Mouse (Mus musculus) small intestine, adult 2 months (tissue): ENCODE data around the gene Snrnp35. TPM values are rescaled to one million over a fixed set of nuclear protein-coding genes. Genes with fewer than 3 reads are reported as not detected.

Experiments
- H3K27ac ChIP-seq: fragments of 200-500 bp; 2 replicates; pipeline ENCODE4 v1.5.1; 2012; ENCODE audit warnings: low read depth, low read length, control low read depth, inconsistent platforms; ENCODE audit not compliant: insufficient read depth
- H3K27me3 ChIP-seq: fragments of 200-500 bp; 2 replicates; pipeline ENCODE4 v1.6.1; 2012; ENCODE audit warnings: mild to moderate bottlenecking, moderate library complexity, low read length, inconsistent platforms; ENCODE audit not compliant: control insufficient read depth, insufficient read depth
- H3K36me3 ChIP-seq: fragments of 200-500 bp; 2 replicates; pipeline ENCODE4 v1.6.1; 2012; ENCODE audit warnings: mild to moderate bottlenecking, low read length, control low read depth, inconsistent platforms; ENCODE audit not compliant: control insufficient read depth, insufficient read depth
- H3K4me1 ChIP-seq: fragments of 200-500 bp; 2 replicates; pipeline ENCODE4 v1.6.1; 2012; ENCODE audit warnings: low read length, inconsistent platforms, mixed read lengths; ENCODE audit not compliant: control insufficient read depth, insufficient read depth, insufficient read length
- H3K4me3 ChIP-seq: fragments of 200-500 bp; 2 replicates; pipeline ENCODE4 v1.5.1; 2012; ENCODE audit warnings: low read depth, mild to moderate bottlenecking, control low read depth, inconsistent platforms, low read length, moderate library complexity
- CTCF ChIP-seq: fragments of 200-500 bp; IDR thresholded peaks from 2 replicates; pipeline ENCODE4 v1.5.1; 2012; ENCODE audit warnings: low read depth, mild to moderate bottlenecking, control low read depth, inconsistent platforms, low read length, moderate library complexity, mixed read lengths; ENCODE audit not compliant: insufficient replicate concordance, insufficient read length; ENCODE audit errors: extremely low read depth
- POLR2A ChIP-seq: fragments of 200-500 bp; IDR thresholded peaks from 2 replicates; pipeline ENCODE4 v1.6.1; 2012; ENCODE audit warnings: low read depth, mild to moderate bottlenecking, control low read depth, inconsistent platforms, low read length, moderate library complexity
- WGBS: fragments of 180-500 bp; shearing (Covaris S2); methylation state at CpG from one replicate; pipeline ENCODE4 v1.1.7; 2018; 5-methylcytosine and 5-hydroxymethylcytosine counted together
- polyA plus RNA-seq: library from polyadenylated mRNA; depleted of rRNA; stranded (reverse); fragments of >200 nt; gene quantifications from 2 replicates; pipeline ENCODE4 v1.2.3, GENCODE M21; 2012

Gene Snrnp35
- polyA plus RNA-seq, 1 experiment = 1.8 TPM

DNA sequence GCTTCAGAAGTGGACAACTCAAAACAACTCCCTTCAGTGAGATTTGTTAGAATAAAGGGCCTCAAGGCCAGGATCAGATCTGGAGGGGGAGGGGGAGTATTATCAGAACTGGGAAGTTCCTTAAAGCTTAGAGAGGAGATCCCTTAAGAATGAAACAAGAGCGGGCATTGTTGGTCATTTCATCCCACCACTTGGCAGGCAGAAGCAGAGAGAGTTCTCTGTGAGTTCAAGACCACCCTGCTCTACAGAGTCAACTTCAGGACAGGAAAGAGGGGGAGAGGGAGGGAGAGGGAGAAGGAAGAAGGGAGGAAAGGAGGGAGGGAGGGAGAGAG lies 4.1 kb upstream of the Snrnp35 start:
- 72% methylated on average over 1 of the region's 1 CpGs for WGBS
- Histone ChIP-seq H3K4me3 (no peak overlapping the region), H3K27me3 (no peaks in the 10 kb centered on the region), H3K36me3 (no peaks in the 10 kb centered on the region), H3K27ac (peak overlapping the region; percentile 72), H3K4me1 (peaks cover 6% of the 10 kb centered on the region; the same call in 1 of the 2 replicates)
- TF ChIP-seq CTCF = no peak
- no peak for TF ChIP-seq POLR2A

DNA sequence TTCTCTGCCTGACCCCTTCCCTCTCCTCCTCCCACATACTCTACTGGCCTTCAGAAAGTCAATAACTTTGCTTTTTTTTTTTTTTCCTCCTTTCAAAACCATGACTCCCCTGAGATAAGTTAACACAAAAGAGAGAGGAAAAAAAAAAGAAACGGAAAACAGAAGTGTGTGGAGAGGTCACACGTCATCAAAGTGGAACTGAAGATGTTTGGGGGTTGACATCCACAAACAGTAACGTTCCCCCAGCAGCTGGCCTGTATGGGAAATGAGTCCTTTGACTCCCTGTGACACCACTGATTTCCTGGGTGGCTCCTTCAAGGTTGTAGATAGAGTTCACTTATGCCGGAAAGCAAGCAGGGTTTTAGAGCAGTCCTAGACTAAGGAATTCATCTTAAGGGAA lies 2.8 kb upstream of the Snrnp35 start:
- no peak overlapping the region for H3K4me3 ChIP-seq
- no peaks in the 10 kb centered on the region for H3K36me3 ChIP-seq
- H3K27ac ChIP-seq = no peak overlapping the region
- H3K4me1 ChIP-seq = peaks cover 5% of the 10 kb centered on the region
- no peaks in the 10 kb centered on the region for H3K27me3 ChIP-seq
- no peak for TF ChIP-seq CTCF
- TF ChIP-seq POLR2A = no peak
- WGBS = 83% methylated on average over 4 of the region's 4 CpGs

- TF ChIP-seq POLR2A (no peak), CTCF (no peak)
- Histone ChIP-seq H3K27me3 (no peaks in the 10 kb centered on the region), H3K4me1 (no peaks in the 10 kb centered on the region; the same call in 1 of the 2 replicates), H3K36me3 (no peaks in the 10 kb centered on the region), H3K27ac (no peak overlapping the region), H3K4me3 (no peak overlapping the region)
- 85% methylated on average over 4 of the region's 4 CpGs for WGBS
Measured at GRCm38 (mm10) chr5:124481714-124482113, 1.2 kb upstream of the Snrnp35 start.

DNA sequence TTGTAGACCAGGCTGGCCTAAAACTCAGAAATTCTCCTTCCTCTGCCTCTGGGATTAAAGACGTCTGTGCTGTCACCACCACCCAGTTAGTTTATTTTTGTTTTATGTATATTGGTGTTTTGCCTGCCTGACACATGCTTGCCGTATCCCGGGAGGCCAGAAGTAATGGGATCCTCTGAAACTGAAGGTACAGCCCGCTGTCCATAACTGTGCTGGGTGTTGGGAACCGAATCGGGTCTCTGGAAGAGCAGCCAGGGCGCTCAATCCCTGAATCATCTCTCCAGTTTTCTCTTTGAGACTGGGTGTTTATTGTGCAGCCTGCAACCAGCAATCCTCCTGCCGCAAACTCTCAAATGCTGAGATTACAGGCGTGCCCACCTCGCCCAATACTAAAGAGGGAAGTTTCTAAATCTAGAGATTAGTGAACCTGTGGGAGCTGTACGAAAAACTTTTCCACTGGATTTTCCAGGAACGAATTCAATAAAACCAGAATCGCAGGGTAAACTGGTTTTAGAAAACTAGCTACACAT lies 433 bp upstream of the Snrnp35 start:
- Histone ChIP-seq H3K36me3 (no peaks in the 10 kb centered on the region), H3K27ac (peak overlapping the region; percentile 100), H3K27me3 (no peaks in the 10 kb centered on the region), H3K4me3 (peak overlapping the region; percentile 65), H3K4me1 (no peaks in the 10 kb centered on the region; the same call in 1 of the 2 replicates)
- TF ChIP-seq POLR2A = no peak
- no peak for TF ChIP-seq CTCF
- under 1% methylated on average over 13 of the region's 13 CpGs for WGBS

DNA sequence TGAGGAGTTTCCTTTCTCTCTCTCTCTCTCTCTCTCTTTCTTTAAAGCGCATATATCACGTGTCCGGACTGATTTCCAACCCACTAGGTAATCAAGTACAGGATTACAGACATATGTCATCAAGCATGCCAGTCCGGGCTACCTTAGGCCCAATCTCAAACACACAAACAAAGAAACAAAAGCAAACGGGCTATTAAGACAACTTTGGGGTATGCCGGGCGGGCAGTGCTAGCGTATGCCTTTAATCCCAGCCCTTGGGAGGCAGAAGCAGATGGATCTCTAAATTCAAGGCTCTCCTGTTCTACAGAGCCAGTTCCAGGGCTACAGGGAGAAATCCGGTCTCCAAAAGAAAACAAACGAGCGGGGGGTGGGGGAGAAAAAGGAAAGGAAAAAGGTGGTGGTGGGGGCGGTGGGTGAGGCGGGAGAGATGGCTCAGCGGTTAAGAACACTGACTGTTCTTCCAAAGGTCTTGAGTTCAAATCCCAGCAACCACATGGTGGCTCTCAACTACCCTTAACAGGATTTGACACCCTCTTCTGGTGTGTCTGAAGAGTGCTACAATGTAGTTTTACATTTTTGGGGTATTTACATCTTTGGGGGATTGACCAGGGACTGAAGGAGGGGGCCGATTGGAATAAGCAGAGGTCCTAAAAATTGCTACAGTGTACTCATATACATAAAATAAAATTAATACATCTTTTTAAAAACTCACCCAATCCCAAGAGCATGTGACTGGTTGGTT lies 892 bp downstream of the Snrnp35 start:
- WGBS = 5% methylated on average over 15 of the region's 15 CpGs
- TF ChIP-seq CTCF (no peak), POLR2A (no peak)
- Histone ChIP-seq H3K4me1 (no peaks in the 10 kb centered on the region; the same call in 1 of the 2 replicates), H3K27me3 (no peaks in the 10 kb centered on the region), H3K4me3 (peak overlapping the region; percentile 98), H3K27ac (peak overlapping the region; percentile 100), H3K36me3 (no peaks in the 10 kb centered on the region)

DNA sequence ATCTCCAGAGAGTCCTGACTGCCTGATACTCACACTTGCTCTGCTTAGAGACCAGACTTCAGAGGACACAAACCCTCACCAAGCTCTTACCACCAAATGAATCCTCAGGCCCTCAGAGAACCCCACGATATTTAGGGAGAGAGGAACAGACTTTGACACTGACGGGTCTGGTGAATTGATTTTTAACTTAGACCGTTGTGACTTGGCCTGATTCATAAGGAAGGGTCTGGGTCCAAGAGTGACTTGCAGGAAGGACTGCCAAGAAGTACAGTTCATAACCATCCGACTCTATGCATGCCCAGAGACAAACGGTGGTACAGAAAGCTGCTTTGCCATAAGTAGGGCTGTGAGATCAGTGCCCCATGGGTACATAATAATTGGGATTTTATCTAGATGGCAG lies 2.7 kb downstream of the Snrnp35 start:
- Histone ChIP-seq H3K4me1 (no peaks in the 10 kb centered on the region; the same call in 1 of the 2 replicates), H3K27me3 (no peaks in the 10 kb centered on the region), H3K36me3 (0 out of 2 replicates have a peak, but pooled peaks cover 2% of the 10 kb centered on the region), H3K4me3 (no peak overlapping the region), H3K27ac (no peak overlapping the region)
- 82% methylated on average over 5 of the region's 5 CpGs for WGBS
- no peak for TF ChIP-seq POLR2A
- no peak for TF ChIP-seq CTCF

DNA sequence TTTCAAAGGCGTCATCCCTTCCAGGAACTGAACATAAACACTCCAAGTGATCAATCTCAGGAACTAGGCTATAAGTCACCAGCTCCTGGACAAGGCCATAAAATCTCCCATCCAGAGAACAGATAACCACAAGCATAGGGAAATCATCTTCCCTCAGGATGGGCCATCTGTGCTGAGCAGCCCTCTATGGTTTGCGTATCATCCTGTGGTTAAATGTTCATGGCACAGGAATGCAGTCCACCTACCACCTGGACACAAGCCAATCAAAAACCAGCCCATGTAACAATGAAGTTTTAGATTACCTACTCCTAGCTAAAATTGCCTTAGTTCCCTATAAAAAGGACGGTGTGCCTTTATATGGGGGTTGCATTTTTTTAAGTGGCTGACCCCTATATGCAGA lies 6.0 kb downstream of the Snrnp35 start:
- H3K4me3 ChIP-seq = no peak overlapping the region
- no peak for TF ChIP-seq CTCF
- TF ChIP-seq POLR2A = no peak
- no peak overlapping the region for H3K27ac ChIP-seq
- H3K27me3 ChIP-seq = no peaks in the 10 kb centered on the region
- 0 out of 2 replicates have a peak, but pooled peaks cover 2% of the 10 kb centered on the region for H3K36me3 ChIP-seq
- H3K4me1 ChIP-seq = no peaks in the 10 kb centered on the region; the same call in 1 of the 2 replicates
- WGBS = 94% methylated on average over 3 of the region's 3 CpGs
